Mouse (Mus musculus): ENCODE results near the gene Sphk1. TPM values are rescaled to one million over a fixed set of nuclear protein-coding genes. Genes with fewer than 3 reads are reported as not detected.
"Not testable (repeated sequence)": the region's sequence is repeated elsewhere in the genome, so short reads cannot be mapped to it uniquely, and the experiment has no call there.

Sphk1 gene
- polyA plus RNA-seq, 1 experiment = 41.8 TPM

DNA sequence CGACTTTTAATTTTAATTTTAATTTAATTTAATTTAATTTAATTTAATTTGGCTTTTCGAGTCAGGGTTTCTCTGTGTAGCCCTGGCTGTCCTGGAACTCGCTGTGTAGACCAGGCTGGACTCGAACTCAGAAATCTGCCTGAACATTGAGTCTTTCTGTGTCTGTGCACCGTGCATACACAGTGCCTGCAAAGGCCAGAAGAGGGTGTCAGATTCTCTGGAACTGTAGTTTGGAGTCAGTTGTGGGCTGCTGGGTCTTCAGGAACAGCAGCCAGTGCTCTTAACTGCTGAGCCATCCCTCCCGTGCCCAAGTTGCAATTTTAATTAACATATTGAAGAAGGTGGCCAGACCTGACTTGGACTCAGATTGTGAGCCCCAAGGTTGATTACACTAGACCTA, 39.4 kb upstream of the Sphk1 start:
- Histone ChIP-seq H3K4me1 (ENCODE audit: control insufficient read depth, insufficient read depth, low read length) (peaks cover 2% of the 10 kb centered on the region), H3K4me3 (replicated peaks; ENCODE audit: extremely low read depth, low read depth, low read length) (no peak overlapping the region)
- TF ChIP-seq POLR2A (IDR thresholded peaks at IDR 0.05; ENCODE audit: borderline replicate concordance, extremely low read depth, low read depth, low read length) = no peak
- TF ChIP-seq CTCF (IDR thresholded peaks at IDR 0.05; ENCODE audit: insufficient read depth, low read length) = no peak
- DNase-seq = no peak
- WGBS = 61% methylated on average over 6 of the region's 6 CpGs

DNA sequence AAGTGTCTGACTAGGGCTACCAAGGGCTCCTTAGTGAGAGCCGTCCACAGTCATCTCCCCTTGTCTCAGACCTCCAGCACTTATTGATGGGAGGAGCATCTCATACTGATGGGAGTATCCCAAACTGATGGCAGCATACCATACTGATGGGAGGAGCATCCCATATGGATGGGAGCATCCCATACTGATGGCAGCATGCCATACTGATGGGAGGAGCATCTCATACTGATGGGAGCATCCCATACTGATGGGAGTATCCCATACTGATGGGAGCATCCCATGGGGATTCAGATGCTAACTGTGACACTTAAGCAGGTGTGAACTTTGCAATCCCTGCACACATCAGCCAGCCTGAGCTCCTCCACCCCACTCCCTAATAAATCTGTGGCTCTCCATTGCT, 38.2 kb upstream of the Sphk1 start:
- WGBS = 75% methylated on average over 1 of the region's 1 CpGs
- not testable (repeated sequence) for DNase-seq; H3K4me1 ChIP-seq (ENCODE audit: control insufficient read depth, insufficient read depth, low read length); H3K4me3 ChIP-seq (replicated peaks; ENCODE audit: extremely low read depth, low read depth, low read length)

DNA sequence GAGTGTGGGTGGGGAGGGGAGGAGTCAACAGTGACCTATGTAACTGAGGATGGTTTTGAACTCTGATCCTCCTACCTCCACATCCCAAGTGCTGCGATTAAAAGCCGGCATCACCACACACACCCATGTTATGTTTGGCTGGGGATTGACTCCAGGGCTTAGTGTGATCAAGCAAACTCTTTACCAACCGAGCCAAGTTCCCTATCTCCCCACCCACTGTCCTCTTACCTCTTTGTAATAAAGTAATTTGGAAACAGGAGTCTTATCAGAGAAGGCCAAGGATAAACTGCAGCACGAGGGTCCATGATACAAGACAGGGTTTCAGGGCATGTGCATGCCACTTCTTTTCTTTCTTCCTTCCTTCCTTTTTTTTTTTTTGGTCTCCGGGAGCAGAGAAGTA, 37.5 kb upstream of the Sphk1 start:
- no peak for DNase-seq
- WGBS = 68% methylated on average over 5 of the region's 5 CpGs
- Histone ChIP-seq H3K4me1 (ENCODE audit: control insufficient read depth, insufficient read depth, low read length) (peaks cover 2% of the 10 kb centered on the region), H3K4me3 (replicated peaks; ENCODE audit: extremely low read depth, low read depth, low read length) (no peak overlapping the region)
- TF ChIP-seq CTCF (IDR thresholded peaks at IDR 0.05; ENCODE audit: insufficient read depth, low read length) (no peak), POLR2A (IDR thresholded peaks at IDR 0.05; ENCODE audit: borderline replicate concordance, extremely low read depth, low read depth, low read length) (no peak)

DNA sequence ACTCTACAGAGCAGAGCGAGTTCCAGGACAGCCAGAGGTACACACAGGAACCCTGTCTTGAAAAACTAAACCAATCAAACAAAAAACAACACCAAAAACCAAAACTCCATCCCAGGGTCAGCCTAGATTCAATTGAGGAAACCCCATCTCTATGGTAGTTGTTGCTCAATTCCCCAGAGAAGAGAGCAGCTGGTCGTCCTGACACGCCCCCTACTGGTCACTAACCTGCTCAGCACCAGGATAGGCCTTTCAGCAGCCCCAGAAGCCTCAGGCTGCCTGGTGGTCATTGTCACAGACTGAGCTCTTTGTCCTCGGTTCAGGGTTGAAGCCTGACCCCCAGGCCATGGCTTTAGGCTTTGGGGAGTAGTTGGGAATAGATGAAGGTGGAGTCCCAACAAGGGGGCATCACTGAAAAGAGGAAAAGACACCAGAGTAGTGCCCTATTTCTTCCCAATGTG, 36.9 kb upstream of the Sphk1 start, which contains the start of gene Prpsap1:
Gene Prpsap1 (minus strand): TSS at position 408 of the 458 bp plus-strand sequence.
- Histone ChIP-seq H3K4me1 (ENCODE audit: control insufficient read depth, insufficient read depth, low read length) (peaks cover 2% of the 10 kb centered on the region), H3K4me3 (replicated peaks; ENCODE audit: extremely low read depth, low read depth, low read length) (no peak within 1 kb of the TSS)
- 25% methylated on average over 4 of the region's 4 CpGs for WGBS
- DNase-seq = peak; percentile 35
- TF ChIP-seq POLR2A (IDR thresholded peaks at IDR 0.05; ENCODE audit: borderline replicate concordance, extremely low read depth, low read depth, low read length) = no peak
- peak; percentile 81 for TF ChIP-seq CTCF (IDR thresholded peaks at IDR 0.05; ENCODE audit: insufficient read depth, low read length)

DNA sequence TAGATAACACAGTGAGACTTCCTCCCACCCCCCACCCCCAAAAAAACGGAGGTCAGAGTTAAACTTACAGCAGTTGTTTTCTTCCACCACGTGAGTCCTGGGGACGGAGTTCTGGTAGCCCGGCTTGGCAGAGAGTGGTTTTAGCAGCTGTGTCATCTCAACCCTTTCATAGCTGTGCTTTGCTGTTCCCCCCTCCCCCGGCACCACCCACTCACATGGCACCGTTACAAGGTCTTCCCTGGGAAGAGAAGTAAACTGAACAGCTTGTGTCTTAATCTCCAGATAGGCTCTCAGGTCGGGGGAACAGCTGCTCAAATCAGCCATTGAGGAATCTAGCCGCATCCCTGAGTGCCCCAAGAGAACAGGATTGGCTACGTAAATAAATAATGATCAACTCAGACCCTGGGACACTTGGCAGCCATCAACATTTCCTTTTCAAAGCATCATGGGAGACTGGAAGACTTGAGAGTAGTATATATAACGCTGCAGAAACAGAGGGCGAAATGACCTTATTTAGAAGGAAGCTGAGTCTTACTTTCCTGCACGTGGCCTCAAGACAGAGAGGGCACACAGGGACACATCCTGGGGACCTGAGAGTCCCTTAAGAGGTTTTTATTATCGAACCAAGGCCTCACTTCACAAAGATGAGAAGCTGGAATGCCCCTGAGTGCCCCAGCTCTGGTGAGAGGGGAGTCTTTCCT, 36.1 kb upstream of the Sphk1 start:
- WGBS = 32% methylated on average over 13 of the region's 13 CpGs
- peak; percentile 27 for DNase-seq
- H3K4me3 ChIP-seq (replicated peaks; ENCODE audit: extremely low read depth, low read depth, low read length) = no peak overlapping the region
- H3K4me1 ChIP-seq (ENCODE audit: control insufficient read depth, insufficient read depth, low read length) = no peaks in the 10 kb centered on the region; the same call in 1 of the 2 replicates
- TF ChIP-seq POLR2A (IDR thresholded peaks at IDR 0.05; ENCODE audit: borderline replicate concordance, extremely low read depth, low read depth, low read length) (no peak), CTCF (IDR thresholded peaks at IDR 0.05; ENCODE audit: insufficient read depth, low read length) (no peak)

DNA sequence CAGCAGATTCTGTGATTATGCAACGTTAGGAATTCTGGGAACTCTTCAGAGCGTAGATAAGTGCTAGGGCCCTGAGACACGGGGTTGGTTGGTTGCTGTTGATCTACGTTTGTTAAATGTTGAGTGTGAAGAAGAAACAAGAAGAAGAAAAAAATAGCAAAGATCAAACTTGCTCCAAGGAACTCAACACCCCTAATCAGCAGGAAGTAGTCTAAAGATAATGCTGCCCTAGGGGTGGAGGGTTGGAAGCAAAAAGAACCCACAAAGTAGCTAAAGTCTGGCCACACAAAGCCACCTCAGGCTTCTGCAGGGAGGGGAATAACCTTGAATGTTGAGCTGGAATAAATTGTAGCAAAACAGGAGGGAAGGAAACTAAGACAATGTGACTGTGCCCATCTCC, 33.4 kb upstream of the Sphk1 start:
- no peak overlapping the region for H3K4me3 ChIP-seq (replicated peaks; ENCODE audit: extremely low read depth, low read depth, low read length)
- DNase-seq = no peak
- H3K4me1 ChIP-seq (ENCODE audit: control insufficient read depth, insufficient read depth, low read length) = no peaks in the 10 kb centered on the region
- WGBS = 57% methylated on average over 4 of the region's 4 CpGs
- no peak for TF ChIP-seq CTCF (IDR thresholded peaks at IDR 0.05; ENCODE audit: insufficient read depth, low read length)
- no peak for TF ChIP-seq POLR2A (IDR thresholded peaks at IDR 0.05; ENCODE audit: borderline replicate concordance, extremely low read depth, low read depth, low read length)

DNA sequence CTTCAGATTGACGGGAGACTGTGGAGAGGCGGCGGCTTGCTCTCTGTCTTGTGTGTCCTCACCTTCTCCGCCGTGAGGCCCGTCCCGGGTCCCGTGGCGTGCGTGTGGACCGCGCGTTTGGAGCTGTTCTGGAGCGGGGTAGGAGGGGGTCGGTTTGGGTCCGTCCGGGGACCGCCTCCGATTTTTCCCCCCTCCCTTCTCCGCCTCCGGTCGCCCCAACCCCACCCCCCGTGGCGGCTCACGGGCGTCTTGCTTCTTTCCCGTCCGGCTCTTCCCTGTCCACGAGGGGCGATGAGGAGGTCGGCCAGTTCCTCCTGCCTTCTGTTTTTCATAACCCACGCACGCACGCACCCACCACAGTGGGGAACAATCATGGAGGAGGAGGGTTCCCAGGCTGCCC, 32.1 kb upstream of the Sphk1 start:
- no peak overlapping the region for H3K4me3 ChIP-seq (replicated peaks; ENCODE audit: extremely low read depth, low read depth, low read length)
- DNase-seq = no peak
- TF ChIP-seq POLR2A (IDR thresholded peaks at IDR 0.05; ENCODE audit: borderline replicate concordance, extremely low read depth, low read depth, low read length) (no peak), CTCF (IDR thresholded peaks at IDR 0.05; ENCODE audit: insufficient read depth, low read length) (no peak)

DNA sequence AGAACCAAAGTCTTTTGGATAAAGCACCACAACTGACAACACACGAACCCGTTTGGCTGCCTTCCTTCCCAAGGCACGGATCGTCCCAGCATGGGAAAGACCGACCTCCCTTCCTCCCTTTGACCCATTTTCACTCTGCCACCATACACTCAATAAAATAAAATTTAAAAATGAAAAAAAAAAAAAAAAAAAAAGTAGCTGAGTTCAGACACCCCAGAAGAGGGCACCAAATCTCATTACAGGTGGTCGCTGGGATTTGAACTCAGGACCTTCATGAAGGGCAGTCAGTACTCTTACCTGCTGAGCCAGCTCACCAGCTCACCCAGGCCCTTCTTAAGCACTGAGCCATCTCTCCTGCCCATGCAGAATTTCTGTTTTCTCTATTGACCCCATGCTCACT, 31.7 kb upstream of the Sphk1 start:
- TF ChIP-seq CTCF (IDR thresholded peaks at IDR 0.05; ENCODE audit: insufficient read depth, low read length) (no peak), POLR2A (IDR thresholded peaks at IDR 0.05; ENCODE audit: borderline replicate concordance, extremely low read depth, low read depth, low read length) (no peak)
- no peaks in the 10 kb centered on the region for H3K4me1 ChIP-seq (ENCODE audit: control insufficient read depth, insufficient read depth, low read length)
- H3K4me3 ChIP-seq (replicated peaks; ENCODE audit: extremely low read depth, low read depth, low read length) = no peak overlapping the region
- WGBS = 34% methylated on average over 6 of the region's 6 CpGs
- DNase-seq = no peak

More for the DNA sequence above, 32.1 kb upstream of the Sphk1 start:
- no peaks in the 10 kb centered on the region for H3K4me1 ChIP-seq (ENCODE audit: control insufficient read depth, insufficient read depth, low read length)
- 23% methylated on average over 33 of the region's 34 CpGs for WGBS

DNA sequence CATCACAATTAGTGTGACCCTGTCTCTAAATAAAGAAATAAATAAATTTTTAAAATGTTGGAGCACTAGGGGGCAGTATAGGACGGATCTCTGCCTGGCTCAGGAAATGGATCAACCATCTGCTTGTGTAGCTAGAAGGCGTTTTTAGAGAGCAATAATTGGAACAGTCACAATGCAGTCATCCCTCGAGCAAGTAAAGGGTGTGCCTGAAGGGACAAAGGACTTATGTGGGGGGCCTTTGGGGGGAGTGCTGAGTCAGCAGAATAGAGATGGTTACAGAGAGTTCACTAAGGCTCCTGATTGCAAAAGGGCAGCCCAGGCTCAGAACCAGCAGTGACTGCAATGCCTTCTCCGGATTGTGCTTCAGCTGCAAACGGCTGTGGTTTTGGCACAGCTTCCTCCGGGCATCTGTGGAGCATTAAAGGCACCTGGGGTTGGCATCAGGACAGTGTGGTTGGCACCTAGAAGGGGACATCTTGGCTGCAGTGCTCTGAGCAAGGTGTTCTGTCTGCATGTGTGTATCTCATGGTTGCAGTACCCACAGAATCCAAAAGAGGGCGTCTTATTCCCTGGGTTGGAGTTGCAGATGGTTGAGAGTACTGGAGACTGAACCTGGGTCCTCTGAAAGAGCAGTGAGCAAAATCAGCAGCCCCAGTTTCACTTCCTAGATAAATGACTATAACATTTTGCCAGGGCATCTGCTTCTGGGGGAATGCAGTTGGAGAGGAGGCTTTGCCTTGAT, 29.5 kb upstream of the Sphk1 start:
- Histone ChIP-seq H3K4me3 (replicated peaks; ENCODE audit: extremely low read depth, low read depth, low read length) (no peak overlapping the region), H3K4me1 (ENCODE audit: control insufficient read depth, insufficient read depth, low read length) (no peaks in the 10 kb centered on the region)
- TF ChIP-seq CTCF (IDR thresholded peaks at IDR 0.05; ENCODE audit: insufficient read depth, low read length) (peak; percentile 39; the same call in 1 of the 2 replicates), POLR2A (IDR thresholded peaks at IDR 0.05; ENCODE audit: borderline replicate concordance, extremely low read depth, low read depth, low read length) (no peak)
- DNase-seq = peak; percentile 33
- 18% methylated on average over 7 of the region's 7 CpGs for WGBS

DNA sequence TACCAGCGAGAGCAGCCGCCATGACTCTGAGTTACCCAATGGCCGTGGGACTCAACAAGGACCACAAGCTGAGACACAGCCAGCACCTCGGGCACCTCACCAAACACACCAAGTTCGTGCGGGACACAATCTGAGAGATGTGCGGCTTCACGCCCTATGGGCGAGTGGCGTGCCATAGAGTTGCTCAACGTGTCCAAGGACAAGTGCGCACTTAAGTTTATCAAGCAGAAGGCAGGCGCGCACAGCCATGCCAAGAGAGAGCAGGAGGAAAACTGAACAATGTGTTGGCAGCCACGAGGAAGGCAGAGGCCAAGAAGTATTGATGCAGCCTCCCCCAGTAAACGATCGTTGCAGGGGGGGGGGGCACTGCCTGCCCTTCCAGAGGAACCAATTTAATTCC, 26.2 kb upstream of the Sphk1 start:
- TF ChIP-seq CTCF (IDR thresholded peaks at IDR 0.05; ENCODE audit: insufficient read depth, low read length) (no peak), POLR2A (IDR thresholded peaks at IDR 0.05; ENCODE audit: borderline replicate concordance, extremely low read depth, low read depth, low read length) (no peak)
- peak; percentile 24 for DNase-seq
- WGBS = 63% methylated on average over 17 of the region's 17 CpGs
- Histone ChIP-seq H3K4me1 (ENCODE audit: control insufficient read depth, insufficient read depth, low read length) (no peaks in the 10 kb centered on the region), H3K4me3 (replicated peaks; ENCODE audit: extremely low read depth, low read depth, low read length) (no peak overlapping the region)
